In the genomic region with DNA sequence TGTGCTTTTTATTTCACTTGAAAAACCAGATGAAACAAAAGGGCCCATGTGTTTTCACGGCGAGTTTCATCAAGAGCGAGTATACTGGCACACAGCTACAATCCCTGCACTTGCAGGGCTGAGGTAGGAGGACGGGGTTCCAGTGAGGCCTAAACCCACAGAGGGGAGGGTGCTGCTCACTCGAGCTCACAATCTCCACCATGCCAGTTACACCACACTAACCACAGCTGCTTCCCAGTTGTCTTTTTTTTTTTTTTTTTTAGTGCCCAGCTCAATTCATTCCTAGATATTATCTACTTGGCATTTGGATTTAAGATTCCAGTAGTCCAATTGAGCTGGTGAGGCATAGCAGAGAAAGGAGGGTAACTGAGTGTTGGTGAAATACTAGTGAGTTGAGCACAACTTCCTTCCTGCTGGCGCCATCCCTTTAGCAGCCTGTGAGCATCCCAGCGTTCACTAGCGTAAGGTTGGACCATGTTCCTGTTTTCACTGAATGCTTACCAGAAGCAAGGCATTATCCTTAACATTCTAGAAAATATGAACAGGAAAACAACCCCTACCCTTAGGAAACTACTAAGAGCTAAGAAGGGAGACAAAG, we compare ENCODE assay signal across 8 mouse cellular contexts. TPM values are rescaled to one million over a fixed set of nuclear protein-coding genes. Genes with fewer than 3 reads are reported as not detected.
DNase-seq lines count a peak whose midpoint lies in the region; ATAC-seq and TF ChIP-seq lines count a peak whose summit lies in the region.

No protein-coding gene starts in this region.

- intact Hi-C loops in heart, postnatal 14 days (cut with DNase I) = loop anchor here (10.0 kb wide), 1 partner anchor 113 kb away; no protein-coding TSS in a partner anchor

- H3K4me3 ChIP-seq in heart, postnatal 0 days (ENCODE audit: low read depth, low read length) = no peak overlapping the region
- H3K4me3 ChIP-seq in cortical plate, adult 2 months (ENCODE audit: insufficient read depth, low read length) = peak overlapping the region; percentile 10; the same call in 1 of the 2 replicates
- no peak overlapping the region for H3K4me3 ChIP-seq in liver, embryonic 14.5 days (ENCODE audit: insufficient read depth in 1 of 2, low read depth in 2 of 2, low read length in 2 of 2)

- no peak for DNase-seq in heart, postnatal 0 days (ENCODE audit: low spot score)
- no peak for DNase-seq in heart, postnatal 14 days
- DNase-seq in CD4-positive helper T cell, adult 2 months (ENCODE audit: low read depth, low spot score) = peak; percentile 18
- DNase-seq in liver, embryonic 14.5 days (ENCODE audit: low read depth in 3 of 3, low spot score in 3 of 3) = no peak
- DNase-seq in spleen, postnatal 36 days (ENCODE audit: low spot score in 2 of 2) = no peak
- DNase-seq in gastrocnemius, adult 8-10 months (ENCODE audit: low spot score in 2 of 2) = no peak
- DNase-seq in left cerebral cortex, adult 9 months (ENCODE audit: low spot score in 2 of 2) = no peak

- no peak for TF ChIP-seq POLR2A in cortical plate, adult 2 months (IDR thresholded peaks at IDR 0.05; ENCODE audit: extremely low read depth, insufficient read depth, low read length)

- WGBS in heart, postnatal 0 days = 62% methylated on average over 8 of the region's 8 CpGs
- WGBS in liver, embryonic 14.5 days (ENCODE audit: insufficient replicate concordance) = 30% methylated on average over 8 of the region's 8 CpGs

- TF ChIP-seq EP300 in heart, postnatal 0 days (IDR thresholded peaks at IDR 0.05; ENCODE audit: low read depth) = no peak
- no peak for TF ChIP-seq EP300 in liver, embryonic 14.5 days (IDR thresholded peaks at IDR 0.05; ENCODE audit: low read depth)

- H3K9me3 ChIP-seq in heart, postnatal 0 days (replicated peaks; ENCODE audit: control insufficient read depth, low read length) = no peaks in the 10 kb centered on the region
- H3K9me3 ChIP-seq in liver, embryonic 14.5 days (ENCODE audit: control insufficient read depth, low read length) = no peaks in the 10 kb centered on the region

- H3K27me3 ChIP-seq in heart, postnatal 0 days (ENCODE audit: control insufficient read depth, insufficient read depth, low read length) = no peaks in the 10 kb centered on the region
- no peaks in the 10 kb centered on the region for H3K27me3 ChIP-seq in liver, embryonic 14.5 days (ENCODE audit: control insufficient read depth, insufficient read depth, low read length)

- H3K9ac ChIP-seq in heart, postnatal 0 days (replicated peaks; ENCODE audit: low read depth, low read length) = no peak overlapping the region
- no peak overlapping the region for H3K9ac ChIP-seq in liver, embryonic 14.5 days (replicated peaks)

- peaks cover 31% of the 10 kb centered on the region for H3K4me1 ChIP-seq in heart, postnatal 0 days (ENCODE audit: control insufficient read depth, insufficient read depth)
- H3K4me1 ChIP-seq in cortical plate, adult 2 months (ENCODE audit: control insufficient read depth, insufficient read depth, low read length) = peaks cover 9% of the 10 kb centered on the region
- H3K4me1 ChIP-seq in liver, embryonic 14.5 days (replicated peaks; ENCODE audit: control insufficient read depth in 2 of 2, insufficient read depth in 2 of 2, low read length in 1 of 2) = peaks cover 11 to 30% of the 10 kb centered on the region in 2 experiments

- no peak for ATAC-seq in heart, postnatal 0 days (ENCODE audit: insufficient read depth, low read depth)
- ATAC-seq in liver, embryonic 14.5 days (ENCODE audit: insufficient read depth) = no peak

- peak overlapping the region; percentile 49; the same call in 1 of the 2 replicates for H3K27ac ChIP-seq in heart, postnatal 0 days (ENCODE audit: low read depth)
- no peak overlapping the region for H3K27ac ChIP-seq in cortical plate, adult 2 months (ENCODE audit: insufficient read depth, low read length)
- H3K27ac ChIP-seq in liver, embryonic 14.5 days = no peak overlapping the region

- no peak overlapping the region; the same call in 1 of the 2 replicates for H3K4me2 ChIP-seq in heart, postnatal 0 days (ENCODE audit: low read depth, low read length)
- peak overlapping the region; percentile 93 for H3K4me2 ChIP-seq in liver, embryonic 14.5 days (ENCODE audit: low read depth)

- no peak for TF ChIP-seq CTCF in heart, postnatal 0 days (IDR thresholded peaks at IDR 0.05; ENCODE audit: low read depth)
- no peak for TF ChIP-seq CTCF in cortical plate, adult 2 months (IDR thresholded peaks at IDR 0.05; ENCODE audit: extremely low read depth, insufficient read depth, low read length)
- no peak for TF ChIP-seq CTCF in liver, embryonic 14.5 days (IDR thresholded peaks at IDR 0.05; ENCODE audit: low read depth)

- H3K36me3 ChIP-seq in heart, postnatal 0 days (replicated peaks; ENCODE audit: control insufficient read depth, insufficient read depth, low read length) = no peaks in the 10 kb centered on the region
- no peaks in the 10 kb centered on the region for H3K36me3 ChIP-seq in liver, embryonic 14.5 days (replicated peaks; ENCODE audit: control insufficient read depth, insufficient read depth, low read depth)

RNA-seq across cellular contexts. Expression of a gene that starts 2.5 kb away (rescaled TPM):
- 48.2 and 49.7 TPM in 2 replicates for total RNA-seq in heart, postnatal 0 days (2014; rRNA removed; ENCODE audit: low replicate concordance)
- 216 and 218 TPM in 2 replicates for polyA plus RNA-seq in heart, postnatal 0 days (2015; fragmentation: Nextera tagmentation; extraction: Ambion mirVana)
- total RNA-seq in heart, postnatal 14 days (2021) = 100 to 1,000 TPM; 150 to 157 TPM
- polyA plus RNA-seq in cortical plate, adult 2 months (2012; rRNA removed) = 138 and 144 TPM in 2 replicates
- 43.7 and 67.2 TPM in 2 replicates for polyA plus RNA-seq in liver, embryonic 14.5 days (2012; rRNA removed)
- 174 and 175 TPM in 2 replicates for polyA plus RNA-seq in liver, embryonic 14.5 days (2014; fragmentation: Nextera tagmentation; extraction: Ambion mirVana)
- 100 to 1,000 TPM; 108 to 122 (median 116) TPM for total RNA-seq in gastrocnemius, adult 8-10 months (2022)

RNA-seq across cellular contexts. Expression of a gene that starts 33.0 kb away (rescaled TPM):
- total RNA-seq in heart, postnatal 0 days (2014; rRNA removed; ENCODE audit: low replicate concordance) = 29.2 and 45.2 TPM in 2 replicates
- 12.5 and 14.2 TPM in 2 replicates for polyA plus RNA-seq in heart, postnatal 0 days (2015; fragmentation: Nextera tagmentation; extraction: Ambion mirVana)
- total RNA-seq in heart, postnatal 14 days (2021) = 10 to 100 TPM; 75.6 to 75.8 TPM
- polyA plus RNA-seq in cortical plate, adult 2 months (2012; rRNA removed) = 31.7 and 33.3 TPM in 2 replicates
- 6.6 and 8.8 TPM in 2 replicates for polyA plus RNA-seq in liver, embryonic 14.5 days (2012; rRNA removed)
- polyA plus RNA-seq in liver, embryonic 14.5 days (2014; fragmentation: Nextera tagmentation; extraction: Ambion mirVana) = 4.1 and 4.4 TPM in 2 replicates
- total RNA-seq in gastrocnemius, adult 8-10 months (2022) = 100 to 1,000 TPM; 114 to 164 (median 126) TPM
